9 mouse cellular contexts compared by ENCODE assay signal in the genomic region with DNA sequence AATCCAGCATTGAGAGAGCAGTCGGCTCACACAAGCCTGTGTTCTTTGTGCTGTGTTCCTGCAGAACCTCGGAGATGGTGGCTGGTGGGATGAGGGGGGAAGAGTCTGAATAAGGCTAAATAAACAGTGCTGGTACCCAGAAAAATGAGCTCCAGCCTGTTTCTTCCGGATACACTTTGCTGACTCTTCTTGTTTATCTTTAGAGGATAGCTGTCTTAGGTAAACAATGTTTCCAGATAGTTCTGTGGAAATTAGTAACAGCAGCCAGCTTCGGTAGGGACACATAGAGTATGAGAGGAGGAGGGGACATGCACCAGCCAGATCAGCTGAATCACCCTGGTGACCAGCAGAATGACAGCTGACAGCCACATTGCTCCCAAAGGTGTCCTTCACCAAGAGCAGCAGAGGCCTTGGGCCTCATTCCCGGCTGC. TPM values are rescaled to one million over a fixed set of nuclear protein-coding genes. Genes with fewer than 3 reads are reported as not detected.
A peak's percentile ranks its signal among the peaks of the same experiment; 100 is the strongest.
DNase-seq lines count a peak whose midpoint lies in the region; ATAC-seq and TF ChIP-seq lines count a peak whose summit lies in the region.
"Had no signal": no experiment of that assay in that cellular context is flagged by ENCODE, and none has a peak within 500 bp of the region (broad histone marks: within the 10 kb centered on the region; RNA-seq: fewer than 3 reads in every experiment).

No protein-coding gene starts in this region.

- TF ChIP-seq POLR2A in kidney, adult 2 months (IDR thresholded peaks at IDR 0.05; ENCODE audit: low read depth, low read length) = no peak

- H3K4me1 ChIP-seq in kidney, adult 2 months (ENCODE audit: control insufficient read depth, insufficient read depth, low read length) = peaks cover 9% of the 10 kb centered on the region
- H3K4me1 ChIP-seq in embryonic facial prominence, embryonic 14.5 days (ENCODE audit: control insufficient read depth, insufficient read depth, low read length) = peaks cover 23% of the 10 kb centered on the region; the same call in 1 of the 2 replicates

- ATAC-seq in embryonic facial prominence, embryonic 14.5 days (ENCODE audit: low read depth) = 0 out of 2 replicates have a peak, but pooled peaks have one; percentile 26

- no peak overlapping the region for H3K4me2 ChIP-seq in embryonic facial prominence, embryonic 14.5 days (ENCODE audit: low read depth, low read length)

- no peak for TF ChIP-seq CTCF in kidney, adult 2 months (conservative IDR thresholded peaks at IDR 0.05; ENCODE audit: insufficient read depth, insufficient read length, low read depth, low read length)

- H3K9me3 ChIP-seq in embryonic facial prominence, embryonic 14.5 days (ENCODE audit: control insufficient read depth, low read length) = no peaks in the 10 kb centered on the region

- WGBS in kidney, adult 2 months = 22% methylated on average over 5 of the region's 5 CpGs
- 19% methylated on average over 5 of the region's 5 CpGs for WGBS in embryonic facial prominence, embryonic 14.5 days

- no peak for DNase-seq in kidney, adult 2 months
- no peak for DNase-seq in kidney, postnatal 36 days
- peak; percentile 40 for DNase-seq in ovary, adult 18-20 months (ENCODE audit: low spot score)
- no peak for DNase-seq in ovary, postnatal 10 days (ENCODE audit: low spot score)
- no peak for DNase-seq in embryonic facial prominence, embryonic 14.5 days (ENCODE audit: low spot score)
- no peak for DNase-seq in B cell, adult 2 months
- DNase-seq in gastrocnemius, postnatal 4 days (ENCODE audit: low spot score in 2 of 2) = no peak
- DNase-seq: retina, postnatal 1 day had no signal

- H3K36me3 ChIP-seq in kidney, adult 2 months (ENCODE audit: control insufficient read depth, insufficient read depth, low read length) = peaks cover 3% of the 10 kb centered on the region; the same call in 1 of the 2 replicates
- H3K36me3 ChIP-seq in embryonic facial prominence, embryonic 14.5 days (ENCODE audit: control insufficient read depth, insufficient read depth, low read length) = peaks cover 17% of the 10 kb centered on the region

- H3K27me3 ChIP-seq in kidney, adult 2 months (replicated peaks; ENCODE audit: control insufficient read depth, insufficient read depth, low read length) = no peaks in the 10 kb centered on the region; the same call in 1 of the 2 replicates
- no peaks in the 10 kb centered on the region for H3K27me3 ChIP-seq in embryonic facial prominence, embryonic 14.5 days (replicated peaks; ENCODE audit: control insufficient read depth, insufficient read depth, low read length)

- H3K27ac ChIP-seq in kidney, adult 2 months (ENCODE audit: insufficient read depth, low read depth, low read length) = peak overlapping the region; percentile 36; the same call in 1 of the 2 replicates
- peak overlapping the region; percentile 15; the same call in 1 of the 2 replicates for H3K27ac ChIP-seq in embryonic facial prominence, embryonic 14.5 days (replicated peaks; ENCODE audit: low read depth, low read length)

- no peak overlapping the region for H3K9ac ChIP-seq in embryonic facial prominence, embryonic 14.5 days (ENCODE audit: low read depth, low read length)

- no peak overlapping the region for H3K4me3 ChIP-seq in kidney, adult 2 months (ENCODE audit: insufficient read depth, low read depth, low read length)
- no peak overlapping the region for H3K4me3 ChIP-seq in embryonic facial prominence, embryonic 14.5 days (ENCODE audit: low read depth, low read length)
- H3K4me3 ChIP-seq: erythroblast, embryonic 14.5 days had no signal

RNA-seq across cellular contexts. Expression of a gene that starts 16.4 kb away (rescaled TPM):
- 75.4 and 75.9 TPM in 2 replicates for polyA plus RNA-seq in kidney, adult 2 months (2012; rRNA removed)
- polyA plus RNA-seq in embryonic facial prominence, embryonic 14.5 days (2014; fragmentation: Nextera tagmentation; extraction: Ambion mirVana) = 92.5 and 105 TPM in 2 replicates
- total RNA-seq in gastrocnemius, postnatal 4 days (2021) = 10 to 100 TPM; 69.8 to 73.2 TPM
